Mouse (Mus musculus) limb, embryonic 11.5 days (tissue): ENCODE results near the gene Elmsan1. TPM values are rescaled to one million over a fixed set of nuclear protein-coding genes. Genes with fewer than 3 reads are reported as not detected.

Source experiments
- ATAC-seq: fragments of 200-750 bp; cut with Nextera tagmentation; 2 replicates; pipeline ENCODE4 v1.8.0; 2017; ENCODE audit warnings: low read depth; ENCODE audit not compliant: insufficient number of reproducible peaks, low FRiP score, low TSS enrichment
- DNase-seq: peaks from one replicate; pipeline ENCODE4 v3.0.0-alpha.2; 2015; ENCODE audit warnings: low spot score
- H3K27ac ChIP-seq: fragments of 300-500 bp; sonication (generic); replicated peaks from 2 replicates; pipeline ENCODE4 v1.5.1; 2014; ENCODE audit warnings: low read depth, mild to moderate bottlenecking, low read length
- H3K27me3 ChIP-seq: fragments of 300-500 bp; sonication (generic); 2 replicates; pipeline ENCODE4 v1.6.1; 2014; ENCODE audit warnings: mild to moderate bottlenecking, low read length, mixed read lengths; ENCODE audit not compliant: control insufficient read depth, insufficient read depth
- H3K36me3 ChIP-seq: fragments of 300-500 bp; sonication (generic); 2 replicates; pipeline ENCODE4 v1.6.1; 2014; ENCODE audit warnings: mild to moderate bottlenecking, low read length, moderate library complexity, mixed read lengths; ENCODE audit not compliant: control insufficient read depth, insufficient read depth
- H3K4me1 ChIP-seq: fragments of 300-500 bp; sonication (generic); 2 replicates; pipeline ENCODE4 v1.6.1; 2014; ENCODE audit warnings: low read length, mixed read lengths; ENCODE audit not compliant: control insufficient read depth, insufficient read depth
- H3K4me2 ChIP-seq: fragments of 300-500 bp; sonication (generic); 2 replicates; pipeline ENCODE4 v1.6.1; 2014; ENCODE audit warnings: low read depth, mild to moderate bottlenecking, moderate library complexity; ENCODE audit not compliant: severe bottlenecking
- H3K4me3 ChIP-seq: fragments of 300-500 bp; sonication (generic); 2 replicates; pipeline ENCODE4 v1.5.1; 2014; ENCODE audit warnings: low read depth, low read length
- H3K9ac ChIP-seq: fragments of 300-500 bp; sonication (generic); 2 replicates; pipeline ENCODE4 v1.6.1; 2014; ENCODE audit warnings: mild to moderate bottlenecking, low read length
- H3K9me3 ChIP-seq: fragments of 300-500 bp; sonication (generic); 2 replicates; pipeline ENCODE4 v1.6.1; 2016; ENCODE audit warnings: low read length; ENCODE audit not compliant: control insufficient read depth
- WGBS: fragments of 180-500 bp; shearing (Covaris S2); extraction: QIAGEN DNeasy Blood & Tissue Kit; methylation state at CpG from one replicate; pipeline ENCODE4 v1.1.7; 2014; 5-methylcytosine and 5-hydroxymethylcytosine counted together
- polyA plus RNA-seq: library from polyadenylated mRNA; unstranded; fragments of >200 nt; fragmentation: Nextera tagmentation; extraction: Ambion mirVana; gene quantifications from 2 replicates; pipeline ENCODE4 v1.2.1, GENCODE M21; 2014

Gene Elmsan1
- polyA plus RNA-seq, 1 experiment from 2014 or later = 6.1 TPM

DNA sequence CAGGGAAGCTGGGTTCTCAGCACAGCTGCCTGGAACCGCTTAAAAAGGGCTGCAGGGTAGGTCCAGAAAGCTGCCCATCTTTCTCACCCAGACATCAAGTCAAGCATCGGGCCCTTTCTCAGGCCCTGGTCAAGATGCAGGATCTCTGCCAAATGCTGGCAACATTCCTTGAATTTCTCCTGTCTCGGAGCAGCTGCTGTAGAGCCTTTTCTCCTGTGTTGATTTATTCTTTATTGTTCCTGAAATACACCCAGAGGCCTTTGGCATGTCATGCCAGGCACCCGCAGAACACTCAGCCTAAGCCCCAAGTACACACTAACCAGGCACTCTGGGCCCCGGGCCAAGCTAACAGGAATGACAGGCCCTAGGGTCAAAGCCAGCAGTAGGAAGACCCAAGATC, 31.7 kb downstream of the Elmsan1 start:
- Histone ChIP-seq H3K4me1 (peaks cover 47% of the 10 kb centered on the region), H3K27ac (no peak overlapping the region), H3K4me3 (no peak overlapping the region), H3K9me3 (no peaks in the 10 kb centered on the region), H3K4me2 (no peak overlapping the region), H3K36me3 (no peaks in the 10 kb centered on the region; the same call in none of the 2 replicates), H3K9ac (no peak overlapping the region), H3K27me3 (no peaks in the 10 kb centered on the region)
- ATAC-seq (no peak), DNase-seq (no peak)
- WGBS = 83% methylated on average over 5 of the region's 5 CpGs

DNA sequence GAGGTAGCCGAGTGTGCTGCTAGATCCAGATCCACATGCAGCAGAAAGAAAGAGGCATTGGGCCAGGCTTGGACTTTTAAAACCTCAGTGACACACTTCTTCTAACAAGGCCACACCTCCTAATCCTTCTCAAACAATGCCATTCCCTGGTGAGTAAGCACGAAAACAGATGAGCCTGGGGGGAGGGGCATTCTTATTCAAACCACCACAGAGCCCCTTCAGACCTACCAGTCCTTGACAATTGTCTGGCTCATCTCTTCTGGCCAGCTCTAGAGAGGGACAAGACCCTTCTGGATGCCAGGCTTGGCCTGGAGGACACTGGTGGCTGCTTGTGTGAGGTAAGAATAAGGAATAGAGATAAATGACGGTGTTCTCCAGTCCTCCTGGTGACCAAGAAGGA, 32.1 kb downstream of the Elmsan1 start:
- no peak for DNase-seq
- H3K4me1 ChIP-seq = peaks cover 43% of the 10 kb centered on the region
- H3K27me3 ChIP-seq = no peaks in the 10 kb centered on the region
- WGBS = 90% methylated on average over 3 of the region's 3 CpGs
- no peak overlapping the region for H3K4me3 ChIP-seq
- no peaks in the 10 kb centered on the region for H3K9me3 ChIP-seq
- H3K27ac ChIP-seq = no peak overlapping the region
- H3K36me3 ChIP-seq = no peaks in the 10 kb centered on the region; the same call in none of the 2 replicates
- no peak overlapping the region for H3K9ac ChIP-seq
- no peak for ATAC-seq
- H3K4me2 ChIP-seq = no peak overlapping the region

- H3K9ac ChIP-seq = no peak overlapping the region
- no peaks in the 10 kb centered on the region for H3K9me3 ChIP-seq
- ATAC-seq = no peak
- no peak overlapping the region for H3K27ac ChIP-seq
- no peaks in the 10 kb centered on the region for H3K27me3 ChIP-seq
- no peak overlapping the region for H3K4me2 ChIP-seq
- H3K36me3 ChIP-seq = no peaks in the 10 kb centered on the region; the same call in none of the 2 replicates
- H3K4me1 ChIP-seq = peaks cover 35% of the 10 kb centered on the region
- H3K4me3 ChIP-seq = no peak overlapping the region
- WGBS = 76% methylated on average over 6 of the region's 6 CpGs
- DNase-seq = no peak
Measured at GRCm38 (mm10) chr12:84185547-84185946, 33.1 kb downstream of the Elmsan1 start.

DNA sequence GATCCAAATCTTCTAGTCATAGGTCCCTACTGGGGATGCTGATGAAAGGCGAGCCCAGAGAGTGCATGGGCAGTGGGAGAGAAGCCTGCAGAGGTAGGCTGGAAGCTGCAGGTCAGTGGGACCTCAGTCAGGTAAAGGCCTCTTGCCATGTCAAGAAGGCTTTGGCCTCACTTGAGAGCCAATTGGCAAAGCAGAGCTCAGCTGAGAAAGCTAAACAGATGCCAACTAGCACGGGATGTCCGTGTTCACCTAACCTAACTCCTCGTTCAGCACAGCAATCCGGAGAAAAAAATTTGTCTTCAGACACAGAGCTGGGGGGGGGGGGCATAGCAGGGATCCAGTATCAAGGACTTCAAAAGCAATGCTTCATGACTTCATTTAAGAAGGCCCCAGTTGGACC, 33.7 kb downstream of the Elmsan1 start:
- Histone ChIP-seq H3K4me1 (peaks cover 29% of the 10 kb centered on the region), H3K9me3 (no peaks in the 10 kb centered on the region), H3K4me2 (no peak overlapping the region), H3K27ac (no peak overlapping the region), H3K4me3 (no peak overlapping the region), H3K9ac (no peak overlapping the region), H3K36me3 (no peaks in the 10 kb centered on the region; the same call in none of the 2 replicates), H3K27me3 (no peaks in the 10 kb centered on the region)
- WGBS = 88% methylated on average over 5 of the region's 5 CpGs
- ATAC-seq (no peak), DNase-seq (no peak)

DNA sequence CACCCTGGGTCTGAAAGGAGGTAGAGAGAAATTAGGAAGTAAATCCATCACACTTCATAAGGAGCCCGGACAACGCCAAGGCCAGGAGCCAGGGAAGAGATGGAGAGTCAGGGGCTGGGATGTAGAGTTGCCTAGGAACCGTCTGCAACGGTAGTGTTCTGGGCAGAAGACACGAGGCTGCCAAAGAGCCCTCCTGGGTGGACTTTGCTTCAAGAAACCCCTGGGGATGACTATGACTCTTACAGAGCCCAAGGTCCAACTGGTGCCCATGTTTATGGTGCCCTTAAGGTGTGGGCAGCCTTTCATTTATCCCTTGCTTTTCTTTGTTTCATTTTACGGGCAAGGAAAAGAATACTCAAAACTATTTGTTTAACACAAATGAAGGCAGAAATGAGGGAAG, 36.7 kb downstream of the Elmsan1 start:
- Histone ChIP-seq H3K36me3 (no peaks in the 10 kb centered on the region; the same call in none of the 2 replicates), H3K27me3 (no peaks in the 10 kb centered on the region), H3K4me3 (no peak overlapping the region), H3K27ac (no peak overlapping the region), H3K4me1 (peaks cover 13% of the 10 kb centered on the region), H3K4me2 (no peak overlapping the region), H3K9me3 (no peaks in the 10 kb centered on the region), H3K9ac (no peak overlapping the region)
- ATAC-seq (no peak), DNase-seq (no peak)
- WGBS = 61% methylated on average over 6 of the region's 6 CpGs

DNA sequence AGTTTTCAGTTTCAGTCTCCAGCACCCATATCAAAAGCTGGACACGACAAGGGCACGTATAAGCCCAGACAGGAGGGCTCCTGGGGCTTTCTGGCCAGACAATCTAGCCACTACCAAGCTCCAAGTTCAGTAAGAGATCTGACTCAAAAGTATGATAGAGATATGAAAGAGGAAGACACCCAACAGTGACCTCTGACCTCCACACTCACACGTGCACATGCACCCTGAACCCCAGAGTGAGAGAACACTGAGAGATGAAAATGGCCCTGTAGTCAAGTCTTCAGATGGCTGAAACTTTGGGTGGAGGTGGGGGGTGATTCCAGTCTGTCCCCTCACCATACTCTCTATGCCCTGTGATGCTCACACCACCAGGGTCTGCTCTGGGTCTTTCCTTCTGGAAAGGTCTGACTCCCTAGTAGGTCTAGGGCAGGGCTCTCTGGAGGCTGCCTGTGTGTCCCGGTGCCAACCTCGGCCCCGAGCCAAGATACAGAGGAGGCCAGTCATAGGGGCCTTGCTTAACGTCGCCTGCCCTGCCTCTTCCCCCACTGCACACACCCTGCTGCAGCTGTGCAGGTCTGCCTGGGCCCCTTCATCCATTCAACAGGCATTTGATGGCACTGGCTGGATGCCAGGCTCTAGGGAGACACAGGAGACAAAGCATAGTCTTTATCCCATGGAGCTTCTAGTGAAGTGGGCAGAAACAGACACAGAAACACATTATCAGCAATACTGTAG, 37.8 kb downstream of the Elmsan1 start:
- ATAC-seq = no peak

DNA sequence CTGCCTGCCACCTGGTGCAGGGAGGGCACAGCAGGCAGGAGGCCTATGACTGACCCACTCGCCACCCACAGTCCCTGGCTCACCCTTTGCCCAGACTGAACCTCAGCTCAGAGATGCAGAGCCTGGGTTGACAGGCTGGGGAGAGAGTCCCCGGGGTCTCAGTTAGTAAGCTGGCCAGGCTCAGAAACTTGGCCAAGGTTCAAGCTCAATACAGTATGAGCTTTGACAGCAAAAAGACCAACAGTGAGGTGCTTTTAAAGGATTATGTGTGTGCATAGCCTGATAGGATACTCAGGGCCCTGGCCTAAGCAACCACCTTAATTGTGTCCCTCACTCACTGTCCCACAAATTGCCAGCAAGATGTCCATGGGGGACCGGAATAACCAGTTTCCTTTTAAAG, 38.6 kb downstream of the Elmsan1 start:
- Histone ChIP-seq H3K9ac (no peak overlapping the region), H3K36me3 (no peaks in the 10 kb centered on the region), H3K4me3 (no peak overlapping the region), H3K9me3 (no peaks in the 10 kb centered on the region), H3K4me2 (no peak overlapping the region), H3K27me3 (no peaks in the 10 kb centered on the region), H3K4me1 (peaks cover 29% of the 10 kb centered on the region), H3K27ac (no peak overlapping the region)
- ATAC-seq = no peak
- WGBS = 74% methylated on average over 3 of the region's 3 CpGs
- DNase-seq = no peak

More for the DNA sequence above, 37.8 kb downstream of the Elmsan1 start:
- Histone ChIP-seq H3K36me3 (no peaks in the 10 kb centered on the region; the same call in 1 of the 2 replicates), H3K27me3 (no peaks in the 10 kb centered on the region), H3K9ac (no peak overlapping the region; the same call in 1 of the 2 replicates), H3K4me3 (no peak overlapping the region), H3K4me1 (peaks cover 21% of the 10 kb centered on the region), H3K9me3 (no peaks in the 10 kb centered on the region), H3K27ac (no peak overlapping the region), H3K4me2 (no peak overlapping the region)
- no peak for DNase-seq
- 85% methylated on average over 8 of the region's 8 CpGs for WGBS

- no peak for DNase-seq
- H3K4me2 ChIP-seq = no peak overlapping the region
- no peak overlapping the region for H3K9ac ChIP-seq
- H3K27ac ChIP-seq = no peak overlapping the region
- ATAC-seq = no peak
- H3K4me3 ChIP-seq = no peak overlapping the region
- H3K4me1 ChIP-seq = peaks cover 34% of the 10 kb centered on the region
- no peaks in the 10 kb centered on the region for H3K27me3 ChIP-seq
- H3K9me3 ChIP-seq = no peaks in the 10 kb centered on the region
- WGBS = 65% methylated on average over 10 of the region's 10 CpGs
- no peaks in the 10 kb centered on the region; the same call in 1 of the 2 replicates for H3K36me3 ChIP-seq
Measured at GRCm38 (mm10) chr12:84178652-84179445, 39.8 kb downstream of the Elmsan1 start.
